Mouse (Mus musculus): ENCODE results near the gene Tex36.

Tex36 gene

GRCm38 (mm10) chr7:133583216-133583615 is 18.7 kb downstream of the Tex36 start:
- DNase-seq = no peak

GRCm38 (mm10) chr7:133580296-133580640 is 21.7 kb downstream of the Tex36 start:
- no peak for DNase-seq

- no peak for DNase-seq
These were observed 22.3 kb downstream of the Tex36 start for GRCm38 (mm10) chr7:133579491-133580295.

- DNase-seq = no peak
These were observed 25.1 kb downstream of the Tex36 start for GRCm38 (mm10) chr7:133576825-133577224.

DNA sequence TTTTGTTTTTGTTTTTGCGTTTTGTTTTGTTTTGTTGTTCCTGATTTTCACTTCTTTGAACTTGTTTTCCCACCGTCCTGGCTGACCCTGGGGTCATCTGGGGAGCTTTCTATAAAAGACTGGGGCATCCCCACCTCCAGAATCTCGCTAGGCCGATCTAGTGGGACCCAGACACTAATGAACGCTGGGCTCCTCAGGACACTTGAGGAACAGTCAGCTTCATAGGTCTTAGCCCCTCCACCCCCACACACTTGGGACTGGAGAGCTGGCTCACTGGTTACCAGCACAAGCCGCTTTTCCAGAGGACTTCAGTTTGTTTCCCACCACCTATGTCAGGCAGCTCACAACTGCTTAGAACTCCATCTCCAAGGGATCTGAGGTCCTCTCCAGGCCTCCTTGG is 25.7 kb downstream of the Tex36 start:
- no peak for DNase-seq

DNA sequence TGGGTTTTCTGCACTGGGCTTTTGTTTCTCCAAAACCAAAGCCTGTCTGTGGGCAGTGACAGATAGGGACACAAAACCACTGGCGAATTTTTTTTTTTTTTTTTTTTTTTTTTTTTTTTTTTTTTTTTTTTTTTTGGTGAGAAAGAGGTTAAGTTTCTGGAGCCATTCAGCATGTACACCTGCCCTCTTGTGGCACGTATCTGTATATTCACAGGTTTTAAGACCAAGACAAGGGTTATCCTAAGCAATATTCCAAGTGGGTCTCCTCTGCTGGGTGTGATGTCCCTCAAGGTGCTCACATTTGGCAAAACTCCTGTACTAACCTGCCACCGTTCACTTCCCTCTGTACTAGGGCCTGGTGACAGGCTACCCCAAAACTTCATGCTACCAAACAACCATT is 30.0 kb downstream of the Tex36 start:
- DNase-seq = no peak

DNA sequence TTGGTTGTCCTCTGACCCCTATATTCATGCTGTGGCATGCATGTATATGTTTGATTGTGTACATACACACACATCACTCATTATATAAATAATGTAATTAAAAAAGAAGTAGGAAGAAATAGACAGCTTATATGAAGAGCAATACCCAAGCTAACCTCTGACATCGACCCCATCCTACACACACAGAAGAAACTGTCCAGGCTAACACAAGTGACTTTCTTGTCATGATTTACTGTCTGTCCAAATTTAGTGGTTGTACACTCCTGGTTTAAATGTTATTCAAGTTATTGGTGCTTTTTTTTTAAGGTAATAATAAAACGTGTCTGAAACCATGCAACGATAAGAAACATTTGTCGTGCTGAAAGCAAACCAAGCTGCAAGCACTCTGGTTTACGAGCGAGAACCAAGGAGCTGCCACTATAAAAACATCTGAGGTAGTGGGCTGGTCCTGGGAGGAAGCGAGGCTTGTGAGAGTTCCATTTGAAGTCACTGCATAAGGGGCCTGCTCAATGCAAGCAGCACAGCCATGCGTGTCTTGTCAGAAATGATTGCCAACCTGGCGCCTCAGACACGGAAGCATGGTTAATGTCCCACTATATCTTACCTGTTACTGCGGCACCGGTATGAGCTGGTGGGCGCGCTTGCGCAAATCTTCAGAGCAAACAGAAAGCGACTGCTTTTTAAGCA is 32.6 kb downstream of the Tex36 start:
- peak; percentile 24 for DNase-seq

- no peak for DNase-seq
These were observed 37.4 kb downstream of the Tex36 start for GRCm38 (mm10) chr7:133564600-133564999.

DNA sequence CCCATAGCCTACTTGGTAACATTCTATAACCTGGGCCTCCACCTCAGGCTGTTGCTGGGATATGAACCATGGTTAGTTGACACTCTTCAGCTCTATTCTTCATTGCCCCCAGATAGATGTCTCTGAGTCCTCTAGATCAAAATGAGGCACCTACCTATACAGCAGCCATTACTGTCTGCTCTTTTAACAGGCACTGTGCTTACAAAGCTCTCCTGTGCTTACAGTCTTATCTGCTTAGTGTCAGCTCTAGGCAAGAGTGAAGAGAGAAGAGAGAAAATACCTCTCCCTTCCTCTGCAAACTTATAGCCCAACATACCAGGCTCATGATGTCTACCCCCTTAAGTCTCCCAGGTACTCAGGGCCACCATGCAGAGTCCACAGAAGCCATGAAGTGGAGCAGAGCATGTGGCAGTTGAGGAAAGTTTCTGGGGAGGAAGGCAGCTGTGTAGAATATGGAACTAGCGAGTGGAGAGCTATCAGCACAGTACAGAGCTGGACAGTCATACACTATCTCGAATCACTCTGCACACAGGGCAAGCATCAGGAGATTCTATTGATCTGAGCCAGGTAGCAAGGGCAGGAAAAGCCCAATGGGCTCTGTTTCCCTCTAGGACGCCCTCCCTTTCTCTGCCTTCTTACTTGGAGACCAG is 38.7 kb downstream of the Tex36 start:
- DNase-seq = no peak

- DNase-seq = no peak
These were observed 46.0 kb downstream of the Tex36 start for GRCm38 (mm10) chr7:133555786-133556492.

DNA sequence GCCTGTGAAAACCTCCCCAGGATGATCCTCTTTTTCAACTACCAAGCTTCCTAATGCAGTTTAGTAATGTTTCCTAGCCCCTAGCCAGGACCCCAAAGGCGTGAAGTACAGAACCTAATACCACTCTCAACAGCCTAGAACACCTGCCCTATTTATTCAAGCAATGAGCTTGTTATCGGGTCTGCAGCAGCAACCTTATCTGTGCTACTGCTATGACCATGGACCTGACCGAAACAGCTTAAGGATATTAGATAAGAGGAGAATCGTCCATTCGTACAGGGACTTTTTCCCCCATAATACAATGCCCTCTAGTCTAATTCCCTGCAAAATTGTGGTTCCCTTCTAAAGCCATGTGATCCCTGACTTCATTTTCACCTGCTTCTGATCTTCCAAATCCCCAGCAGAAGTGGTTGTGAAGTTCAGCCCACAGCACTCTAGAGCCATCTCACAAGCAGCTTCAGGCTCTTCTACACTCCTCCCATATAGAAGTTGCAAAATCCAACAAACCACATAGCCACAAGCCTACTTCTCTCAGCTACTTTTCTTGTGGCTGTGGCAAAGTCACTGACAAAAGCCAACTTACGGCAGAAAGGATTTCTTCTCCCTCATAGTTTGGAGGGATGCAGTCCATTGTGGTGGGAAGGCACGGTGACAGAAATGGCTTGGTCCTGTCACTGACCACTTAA is 49.5 kb downstream of the Tex36 start:
- DNase-seq = no peak

DNA sequence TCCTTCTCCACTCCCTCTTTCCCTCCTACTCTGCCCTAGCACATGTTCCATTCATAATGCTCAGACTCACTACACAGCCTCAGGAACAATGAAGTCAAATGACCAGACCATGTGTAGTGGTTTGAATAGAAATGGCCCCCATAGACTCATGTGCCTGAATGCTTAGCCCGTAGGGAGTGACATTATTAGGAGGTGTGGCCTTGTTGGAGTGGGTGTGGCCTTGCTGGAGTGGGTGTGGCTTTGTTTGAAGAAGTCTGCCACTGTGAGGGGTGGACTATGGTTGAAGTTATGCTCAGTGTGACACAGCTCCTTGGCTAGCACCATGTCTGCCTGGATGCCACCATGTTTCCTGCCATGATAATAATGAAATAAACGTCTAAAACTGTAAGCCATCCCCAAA is 51.0 kb downstream of the Tex36 start:
- no peak for DNase-seq

DNA sequence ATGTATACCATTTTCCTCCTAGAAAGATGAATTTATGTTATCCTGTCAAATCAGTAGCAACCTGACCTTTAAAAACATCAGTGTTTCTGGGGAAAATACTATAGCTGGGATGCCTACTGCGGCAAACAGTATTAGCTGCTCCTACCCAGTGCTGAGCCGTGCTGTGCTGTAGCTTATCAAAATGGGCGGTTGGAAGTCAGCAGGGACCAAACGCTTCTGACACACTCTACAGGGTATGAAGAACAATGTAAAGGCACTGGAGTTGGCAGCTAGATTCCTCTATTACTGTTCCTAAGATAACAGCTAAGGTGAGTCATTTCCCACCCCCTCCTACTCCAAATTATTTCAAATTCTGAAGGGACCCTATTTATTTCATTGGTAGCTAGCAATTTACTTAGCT is 53.5 kb downstream of the Tex36 start:
- DNase-seq = no peak

DNA sequence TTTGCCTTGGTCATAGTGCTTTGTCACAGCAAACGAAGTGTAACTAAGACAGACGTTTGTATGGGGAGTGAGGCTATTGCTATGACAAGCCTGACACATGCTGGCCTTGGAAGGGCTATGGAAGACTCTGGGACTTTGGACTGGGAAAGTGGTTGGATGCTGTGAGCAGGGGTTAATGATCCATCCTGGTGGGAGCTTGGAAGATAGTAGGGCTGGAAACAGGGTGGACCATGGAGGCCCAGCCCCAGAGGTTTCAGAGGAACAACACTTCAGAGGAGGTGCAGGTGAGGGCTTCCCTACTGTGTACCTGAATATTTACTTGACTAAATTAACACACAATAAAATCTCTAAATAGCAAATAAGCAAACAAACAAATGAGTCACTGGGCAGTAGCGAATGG is 56.3 kb downstream of the Tex36 start:
- no peak for DNase-seq

- DNase-seq = no peak
These were observed 57.0 kb downstream of the Tex36 start for GRCm38 (mm10) chr7:133544966-133545365.

- DNase-seq = no peak
These were observed 58.8 kb downstream of the Tex36 start for GRCm38 (mm10) chr7:133543131-133543530.

- DNase-seq = peak; percentile 36
These were observed 64.6 kb downstream of the Tex36 start for GRCm38 (mm10) chr7:133537366-133537765.

Data from kidney, adult 18-20 months (tissue).